Mouse (Mus musculus): Measurements from ENCODE around the gene Lsm4. TPM values are rescaled to one million over a fixed set of nuclear protein-coding genes. Genes with fewer than 3 reads are reported as not detected.

The Lsm4 gene
- polyA plus RNA-seq, 1 experiment from 2014 or later, result 270 TPM

DNA sequence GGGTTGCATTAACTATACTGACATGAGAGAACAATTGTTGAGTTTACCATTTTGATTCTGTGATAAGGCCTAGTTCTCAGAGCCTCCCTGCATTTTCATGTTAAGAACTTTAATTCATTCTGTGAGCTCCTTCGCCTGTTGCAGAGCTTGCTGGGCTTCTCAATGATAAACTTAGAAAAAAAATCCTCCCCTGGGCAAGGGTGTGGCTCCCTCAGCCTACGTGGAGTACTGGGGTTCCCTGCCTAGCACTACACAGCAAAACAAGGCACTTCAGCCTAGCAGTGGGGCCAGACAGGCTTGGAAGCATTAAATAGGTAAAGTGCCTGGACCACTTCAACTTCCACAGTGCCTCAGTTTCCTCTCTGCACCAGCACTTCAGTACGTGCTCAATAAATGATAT, 8.4 kb downstream of the Lsm4 start:
- H3K36me3 ChIP-seq, result peaks cover 36% of the 10 kb centered on the region
- H3K27me3 ChIP-seq, result no peaks in the 10 kb centered on the region
- H3K27ac ChIP-seq, result 0 out of 2 replicates have a peak overlapping the region, but pooled peaks have one; percentile 40
- H3K9me3 ChIP-seq, result no peaks in the 10 kb centered on the region
- H3K4me1 ChIP-seq, result peaks cover 15% of the 10 kb centered on the region
- 52% methylated on average over 3 of the region's 3 CpGs for WGBS
- H3K4me2 ChIP-seq, result no peak overlapping the region
- no peak for ATAC-seq (ENCODE audit: insufficient number of reproducible peaks, insufficient read depth, low FRiP score, low TSS enrichment, low read depth)
- H3K9ac ChIP-seq, result no peak overlapping the region
- no peak overlapping the region for H3K4me3 ChIP-seq

DNA sequence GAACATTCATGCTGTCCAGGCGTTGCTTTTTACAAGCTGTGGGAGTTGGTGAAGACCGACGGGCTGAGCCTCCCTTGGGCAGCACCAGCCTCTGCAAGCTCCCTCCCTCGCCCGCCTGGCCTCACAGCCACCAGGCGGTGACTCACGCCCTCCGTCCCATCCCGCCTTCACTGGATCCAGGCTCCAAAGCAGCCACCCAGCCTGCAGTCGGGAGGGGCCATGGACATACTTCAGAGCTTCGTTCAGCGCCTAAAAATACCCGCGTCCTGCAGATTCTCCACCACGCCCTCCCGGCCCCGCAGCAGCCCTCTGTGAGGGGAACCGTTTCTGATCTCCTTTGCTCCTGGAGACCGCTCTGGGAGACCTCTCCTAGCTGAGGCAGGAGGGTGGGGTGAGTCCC, 9.1 kb downstream of the Lsm4 start:
- WGBS, result 7% methylated on average over 19 of the region's 19 CpGs
- H3K4me3 ChIP-seq, result peak overlapping the region; percentile 23
- peaks cover 31% of the 10 kb centered on the region for H3K36me3 ChIP-seq
- no peaks in the 10 kb centered on the region for H3K27me3 ChIP-seq
- peak overlapping the region; percentile 63 for H3K9ac ChIP-seq
- 0 out of 2 replicates have a peak, but pooled peaks have one; percentile 28 for ATAC-seq (ENCODE audit: insufficient number of reproducible peaks, insufficient read depth, low FRiP score, low TSS enrichment, low read depth)
- peak overlapping the region; percentile 53 for H3K4me2 ChIP-seq
- H3K9me3 ChIP-seq, result no peaks in the 10 kb centered on the region
- H3K4me1 ChIP-seq, result peaks cover 15% of the 10 kb centered on the region
- peak overlapping the region; percentile 40; the same call in 1 of the 2 replicates for H3K27ac ChIP-seq

DNA sequence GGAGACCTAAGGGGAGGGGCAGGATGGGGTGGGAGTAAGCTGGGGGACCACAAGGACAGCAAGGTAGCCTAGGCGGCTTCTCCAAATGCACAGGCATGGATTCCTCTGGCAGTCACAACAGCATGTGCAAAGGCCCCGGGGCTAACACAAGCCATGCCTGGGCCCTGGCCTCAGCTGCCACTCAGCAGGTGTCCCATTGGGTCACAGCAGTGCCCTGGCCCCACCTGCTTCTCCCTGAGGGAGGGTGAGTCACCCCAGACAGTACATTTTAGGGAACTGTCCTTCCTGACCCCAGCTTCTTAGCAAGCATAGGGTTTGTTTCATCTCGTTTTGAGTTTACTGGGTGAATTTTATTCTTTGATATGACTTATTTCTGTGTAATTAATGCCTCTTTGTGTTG, 9.6 kb downstream of the Lsm4 start:
- peak overlapping the region; percentile 63 for H3K9ac ChIP-seq
- no peak for ATAC-seq (ENCODE audit: insufficient number of reproducible peaks, insufficient read depth, low FRiP score, low TSS enrichment, low read depth)
- H3K4me1 ChIP-seq, result peaks cover 15% of the 10 kb centered on the region
- WGBS, result 58% methylated on average over 3 of the region's 3 CpGs
- peaks cover 26% of the 10 kb centered on the region for H3K36me3 ChIP-seq
- H3K27ac ChIP-seq, result 0 out of 2 replicates have a peak overlapping the region, but pooled peaks have one; percentile 40
- no peaks in the 10 kb centered on the region for H3K27me3 ChIP-seq
- peak overlapping the region; percentile 53 for H3K4me2 ChIP-seq
- no peaks in the 10 kb centered on the region for H3K9me3 ChIP-seq
- H3K4me3 ChIP-seq, result no peak overlapping the region

DNA sequence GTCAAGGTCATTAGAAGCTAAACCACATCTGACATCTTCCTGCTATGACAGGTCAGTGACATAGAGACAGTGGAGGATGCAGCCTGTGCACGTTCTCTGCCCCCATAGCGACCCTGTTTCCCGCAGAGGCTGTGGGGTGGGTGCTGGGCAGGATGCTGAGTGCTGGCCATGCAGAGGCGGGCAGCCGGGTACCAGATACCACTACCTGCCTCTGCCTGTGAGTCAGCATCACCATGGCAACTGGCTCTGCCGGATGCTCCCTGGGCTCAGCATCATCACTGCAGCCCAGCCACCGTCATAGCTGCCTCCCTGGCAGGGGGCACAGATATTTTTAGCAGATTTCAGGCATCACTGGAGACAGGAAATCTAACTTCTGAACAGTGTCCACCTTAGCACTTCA, 11.2 kb downstream of the Lsm4 start:
- no peak for ATAC-seq (ENCODE audit: insufficient number of reproducible peaks, insufficient read depth, low FRiP score, low TSS enrichment, low read depth)
- 54% methylated on average over 7 of the region's 7 CpGs for WGBS
- Histone ChIP-seq H3K4me1 (peaks cover 15% of the 10 kb centered on the region), H3K36me3 (peaks cover 10% of the 10 kb centered on the region), H3K27me3 (no peaks in the 10 kb centered on the region), H3K27ac (no peak overlapping the region), H3K9me3 (no peaks in the 10 kb centered on the region), H3K4me3 (no peak overlapping the region), H3K9ac (no peak overlapping the region), H3K4me2 (no peak overlapping the region)

DNA sequence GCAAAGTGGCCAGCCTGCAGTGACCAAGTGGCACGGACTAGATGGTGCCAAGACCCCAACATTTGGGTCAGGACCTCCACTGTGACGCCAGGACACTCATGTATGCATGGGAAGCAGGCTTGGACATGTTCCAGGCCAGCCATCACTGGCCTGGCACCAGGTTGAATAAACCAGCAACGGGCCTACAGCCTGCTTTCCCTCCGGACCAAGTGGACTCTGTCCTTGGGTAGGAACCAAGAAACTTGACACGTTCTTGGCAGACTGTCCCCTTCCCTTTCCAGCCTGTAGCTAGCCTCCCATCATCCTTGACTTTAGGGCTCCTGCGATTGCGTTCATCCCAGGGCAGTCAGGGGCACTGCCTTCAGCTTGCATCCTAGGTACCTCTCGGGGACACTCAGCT, 14.5 kb downstream of the Lsm4 start:
- H3K36me3 ChIP-seq, result no peaks in the 10 kb centered on the region
- no peak overlapping the region for H3K4me3 ChIP-seq
- no peak for ATAC-seq (ENCODE audit: insufficient number of reproducible peaks, insufficient read depth, low FRiP score, low TSS enrichment, low read depth)
- no peaks in the 10 kb centered on the region for H3K9me3 ChIP-seq
- H3K4me2 ChIP-seq, result no peak overlapping the region
- no peaks in the 10 kb centered on the region for H3K27me3 ChIP-seq
- WGBS, result 86% methylated on average over 8 of the region's 8 CpGs
- no peak overlapping the region for H3K9ac ChIP-seq
- peaks cover 27% of the 10 kb centered on the region for H3K4me1 ChIP-seq
- H3K27ac ChIP-seq, result no peak overlapping the region

DNA sequence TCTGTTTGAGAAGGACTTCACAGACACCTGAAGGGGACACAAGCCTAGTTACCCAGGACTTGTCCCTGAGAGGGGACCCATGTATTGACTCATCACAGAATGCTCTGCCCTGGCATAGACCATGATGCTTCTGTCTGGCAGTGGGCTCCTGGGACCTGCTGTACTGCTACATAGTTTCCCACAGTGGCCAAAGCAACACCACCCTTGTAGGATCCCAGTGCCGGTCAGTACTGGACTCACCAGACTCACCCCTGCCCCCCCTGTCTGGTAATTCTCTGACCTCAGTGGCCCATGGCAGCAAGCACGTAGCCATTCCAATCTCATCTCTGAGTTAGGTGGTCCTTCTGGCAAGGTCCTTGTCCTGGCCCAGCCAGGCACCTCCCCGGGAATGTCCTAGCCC, 15.1 kb downstream of the Lsm4 start:
- no peak for ATAC-seq (ENCODE audit: insufficient number of reproducible peaks, insufficient read depth, low FRiP score, low TSS enrichment, low read depth)
- Histone ChIP-seq H3K9me3 (no peaks in the 10 kb centered on the region), H3K36me3 (no peaks in the 10 kb centered on the region), H3K4me3 (no peak overlapping the region), H3K27ac (no peak overlapping the region), H3K9ac (no peak overlapping the region), H3K4me2 (no peak overlapping the region), H3K4me1 (peaks cover 25% of the 10 kb centered on the region), H3K27me3 (no peaks in the 10 kb centered on the region)
- 94% methylated on average over 3 of the region's 3 CpGs for WGBS

DNA sequence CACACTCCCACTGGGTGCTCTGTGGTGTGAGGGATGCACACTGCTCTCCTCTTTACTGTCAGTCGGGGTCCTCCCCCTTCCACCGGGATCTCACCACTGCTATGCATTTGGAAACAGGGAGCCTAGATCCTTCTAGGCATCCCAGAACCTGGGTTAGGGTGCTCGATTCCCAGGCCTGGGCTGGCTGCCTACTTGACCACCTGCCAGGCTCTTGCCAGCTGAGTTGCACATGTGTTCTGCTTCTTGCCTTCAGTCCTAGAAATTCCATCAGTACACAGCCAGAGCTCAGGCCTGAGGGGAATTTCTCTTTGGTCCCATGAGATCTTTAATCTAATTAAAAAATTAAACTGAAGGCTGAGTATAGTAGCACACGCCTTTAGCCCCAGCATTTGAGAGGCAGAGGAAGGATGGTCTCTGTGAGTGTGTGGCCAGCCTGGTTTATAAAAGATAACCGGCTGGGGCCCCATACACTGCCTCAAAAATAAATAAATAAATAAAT, 16.9 kb downstream of the Lsm4 start:
- 0 out of 2 replicates have a peak, but pooled peaks have one; percentile 35 for ATAC-seq (ENCODE audit: insufficient number of reproducible peaks, insufficient read depth, low FRiP score, low TSS enrichment, low read depth)
- no peak overlapping the region for H3K4me3 ChIP-seq
- no peak overlapping the region for H3K4me2 ChIP-seq
- H3K27me3 ChIP-seq, result no peaks in the 10 kb centered on the region
- 52% methylated on average over 5 of the region's 5 CpGs for WGBS
- H3K9ac ChIP-seq, result no peak overlapping the region
- H3K27ac ChIP-seq, result no peak overlapping the region
- H3K36me3 ChIP-seq, result no peaks in the 10 kb centered on the region
- peaks cover 31% of the 10 kb centered on the region for H3K4me1 ChIP-seq
- H3K9me3 ChIP-seq, result no peaks in the 10 kb centered on the region

DNA sequence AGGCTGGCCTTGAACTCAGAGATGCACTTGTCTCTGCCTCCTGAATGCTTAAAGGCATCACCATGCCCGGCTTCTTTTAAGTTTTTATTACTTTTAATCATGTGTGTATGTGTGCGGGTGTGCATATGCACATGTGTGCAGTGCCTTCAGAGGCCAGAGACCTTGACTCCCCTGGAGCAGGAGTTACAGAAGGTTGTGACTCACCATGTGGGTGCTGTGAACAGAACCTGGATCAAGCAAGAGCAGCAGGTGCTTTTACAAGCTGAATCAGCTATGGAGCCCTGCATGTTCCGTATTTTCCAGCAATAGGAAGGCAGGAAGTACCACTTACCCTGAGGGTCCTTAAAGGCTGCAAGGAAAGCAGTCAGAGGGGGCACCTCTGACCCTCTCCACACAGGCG, 18.2 kb downstream of the Lsm4 start:
- Histone ChIP-seq H3K27me3 (no peaks in the 10 kb centered on the region), H3K4me1 (peaks cover 44% of the 10 kb centered on the region), H3K9ac (peak overlapping the region; percentile 76), H3K36me3 (no peaks in the 10 kb centered on the region), H3K27ac (peak overlapping the region; percentile 92), H3K4me2 (peak overlapping the region; percentile 64), H3K4me3 (peak overlapping the region; percentile 39), H3K9me3 (no peaks in the 10 kb centered on the region)
- WGBS, result 52% methylated on average over 4 of the region's 4 CpGs
- ATAC-seq (ENCODE audit: insufficient number of reproducible peaks, insufficient read depth, low FRiP score, low TSS enrichment, low read depth), result no peak

DNA sequence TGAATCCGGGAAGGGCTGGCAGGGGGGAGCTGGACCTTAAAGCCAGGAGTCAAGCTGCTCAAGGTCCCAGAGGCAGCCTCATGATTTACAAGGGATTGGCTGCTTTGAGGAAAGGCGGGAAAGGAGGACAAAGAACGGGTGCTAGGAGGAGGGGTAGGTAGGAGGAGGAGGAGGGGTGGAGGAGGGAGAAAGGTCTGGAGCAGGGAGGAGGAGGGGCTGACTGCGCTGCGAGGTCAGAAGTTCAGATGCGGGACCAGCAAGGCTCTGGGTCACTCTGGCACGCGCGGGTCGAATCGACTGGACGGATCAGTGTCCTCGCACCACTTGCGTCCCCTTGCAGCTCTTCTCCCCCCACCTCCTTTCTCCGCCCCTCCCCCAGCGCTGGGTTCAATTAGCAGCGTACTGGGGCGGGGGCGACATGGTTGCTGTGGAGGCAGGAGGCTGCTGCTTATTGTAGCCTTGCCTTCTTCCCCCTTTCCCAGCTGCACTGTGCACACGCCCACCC, 18.7 kb downstream of the Lsm4 start:
- H3K4me1 ChIP-seq, result peaks cover 49% of the 10 kb centered on the region
- no peaks in the 10 kb centered on the region for H3K9me3 ChIP-seq
- H3K4me3 ChIP-seq, result peak overlapping the region; percentile 39
- H3K36me3 ChIP-seq, result no peaks in the 10 kb centered on the region
- no peaks in the 10 kb centered on the region for H3K27me3 ChIP-seq
- H3K27ac ChIP-seq, result peak overlapping the region; percentile 92
- WGBS, result under 1% methylated on average over 20 of the region's 20 CpGs
- peak; percentile 50; the same call in 1 of the 2 replicates for ATAC-seq (ENCODE audit: insufficient number of reproducible peaks, insufficient read depth, low FRiP score, low TSS enrichment, low read depth)
- H3K4me2 ChIP-seq, result peak overlapping the region; percentile 64
- H3K9ac ChIP-seq, result peak overlapping the region; percentile 76

DNA sequence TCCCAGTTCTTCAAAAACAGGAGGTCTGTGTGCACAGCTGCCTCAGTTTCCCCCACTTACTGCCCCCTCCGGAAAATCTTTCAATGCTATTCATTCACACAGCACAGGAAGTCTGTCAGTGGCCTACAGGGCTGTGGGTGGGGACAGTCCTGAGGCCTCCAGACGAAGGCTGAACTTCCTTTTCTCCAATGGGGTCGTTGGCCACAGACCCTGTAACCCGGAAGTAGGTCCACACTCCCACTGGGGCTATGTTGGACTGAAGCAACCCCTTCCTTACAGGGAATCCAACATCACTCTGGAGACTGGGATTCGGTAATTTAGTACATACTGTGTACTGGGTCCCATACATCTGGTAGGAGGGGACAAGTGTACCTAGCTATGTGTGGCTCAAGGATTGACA, 20.6 kb downstream of the Lsm4 start:
- H3K4me2 ChIP-seq, result no peak overlapping the region
- H3K27me3 ChIP-seq, result no peaks in the 10 kb centered on the region
- no peaks in the 10 kb centered on the region for H3K9me3 ChIP-seq
- no peak for ATAC-seq (ENCODE audit: insufficient number of reproducible peaks, insufficient read depth, low FRiP score, low TSS enrichment, low read depth)
- H3K4me1 ChIP-seq, result peaks cover 64% of the 10 kb centered on the region
- WGBS, result 61% methylated on average over 5 of the region's 5 CpGs
- peak overlapping the region; percentile 56; the same call in 1 of the 2 replicates for H3K27ac ChIP-seq
- H3K9ac ChIP-seq, result no peak overlapping the region
- no peak overlapping the region for H3K4me3 ChIP-seq
- H3K36me3 ChIP-seq, result no peaks in the 10 kb centered on the region

DNA sequence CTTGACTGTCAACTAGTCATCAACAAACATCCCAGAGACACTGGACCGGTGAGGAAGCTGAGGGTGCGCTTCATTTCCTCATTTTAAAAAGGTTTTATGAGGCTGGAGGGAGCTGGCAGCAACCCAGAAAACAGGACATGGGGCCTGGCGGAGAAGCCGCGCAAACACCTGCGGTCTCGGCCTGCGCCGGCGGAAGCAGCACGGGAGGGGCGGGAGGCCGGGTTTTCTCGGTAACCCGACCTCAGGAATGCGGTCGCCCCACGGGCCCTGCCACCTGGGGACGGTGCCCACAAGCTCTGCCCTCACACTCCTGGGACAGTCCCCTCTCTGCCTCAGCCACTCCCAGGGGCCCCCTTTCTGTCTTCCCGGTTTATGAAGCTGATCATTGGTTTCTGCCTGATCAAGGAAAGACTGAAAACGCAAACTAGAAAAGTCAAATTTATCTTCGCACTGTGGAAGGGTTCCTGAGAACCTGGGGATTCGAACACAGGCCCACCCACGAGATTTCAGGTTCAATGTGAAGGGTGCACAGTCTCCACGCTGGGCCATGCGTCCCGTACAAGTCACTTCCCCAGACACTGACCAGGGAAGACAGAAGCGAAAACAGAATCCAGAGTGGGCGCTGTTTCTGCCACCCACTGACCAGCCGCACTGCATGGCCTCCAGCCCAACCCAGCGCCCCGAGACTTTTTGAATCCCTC, 22.4 kb downstream of the Lsm4 start:
- peaks cover 55% of the 10 kb centered on the region for H3K4me1 ChIP-seq
- WGBS, result 24% methylated on average over 32 of the region's 32 CpGs
- H3K27me3 ChIP-seq, result no peaks in the 10 kb centered on the region
- H3K9me3 ChIP-seq, result no peaks in the 10 kb centered on the region
- peak overlapping the region; percentile 64 for H3K4me2 ChIP-seq
- no peak for ATAC-seq (ENCODE audit: insufficient number of reproducible peaks, insufficient read depth, low FRiP score, low TSS enrichment, low read depth)
- H3K36me3 ChIP-seq, result no peaks in the 10 kb centered on the region
- peak overlapping the region; percentile 40; the same call in 1 of the 2 replicates for H3K9ac ChIP-seq
- H3K27ac ChIP-seq, result peak overlapping the region; percentile 99
- H3K4me3 ChIP-seq, result no peak overlapping the region

All from embryonic facial prominence, embryonic 13.5 days (tissue).